Mouse (Mus musculus): ENCODE measurements around the gene Apbb2.

DNA sequence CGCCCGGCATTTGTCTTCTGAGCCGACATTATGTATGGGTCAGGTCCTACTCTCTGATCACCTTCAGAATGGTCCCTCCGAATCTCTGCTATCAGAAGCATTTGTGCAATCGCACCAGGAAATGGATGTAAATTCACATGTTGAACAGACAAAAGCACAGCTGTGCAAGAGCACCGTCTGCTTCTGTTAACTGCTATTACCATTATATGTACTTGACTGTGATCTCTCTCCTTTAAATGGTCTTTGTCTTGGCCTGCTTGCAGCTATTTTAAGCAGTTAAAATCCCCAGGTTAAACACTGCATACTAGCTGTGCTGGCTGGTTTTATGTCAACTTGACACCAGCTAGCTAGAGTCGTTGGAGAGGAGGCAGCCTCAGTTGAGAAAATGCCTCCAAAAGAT lies 132.6 kb downstream of the Apbb2 start:
- TF ChIP-seq CTCF (IDR thresholded peaks at IDR 0.05; ENCODE audit: borderline replicate concordance, insufficient read depth, low read length) (no peak), POLR2A (IDR thresholded peaks at IDR 0.05; ENCODE audit: low read depth, low read length) (no peak)

Data from embryonic fibroblast, embryonic 13.5 days (primary cell).